Mouse (Mus musculus) embryo, embryonic 11.5 days (tissue): ENCODE data around the gene Ppp1r9b.
"Not testable (repeated sequence)": the region's sequence is repeated elsewhere in the genome, so short reads cannot be mapped to it uniquely, and the experiment has no call there.

ENCODE experiments used
- DNase-seq: peaks from one replicate; pipeline ENCODE4 v3.0.0-alpha.2; 2012; ENCODE audit warnings: low read depth, low spot score

The Ppp1r9b gene

DNA sequence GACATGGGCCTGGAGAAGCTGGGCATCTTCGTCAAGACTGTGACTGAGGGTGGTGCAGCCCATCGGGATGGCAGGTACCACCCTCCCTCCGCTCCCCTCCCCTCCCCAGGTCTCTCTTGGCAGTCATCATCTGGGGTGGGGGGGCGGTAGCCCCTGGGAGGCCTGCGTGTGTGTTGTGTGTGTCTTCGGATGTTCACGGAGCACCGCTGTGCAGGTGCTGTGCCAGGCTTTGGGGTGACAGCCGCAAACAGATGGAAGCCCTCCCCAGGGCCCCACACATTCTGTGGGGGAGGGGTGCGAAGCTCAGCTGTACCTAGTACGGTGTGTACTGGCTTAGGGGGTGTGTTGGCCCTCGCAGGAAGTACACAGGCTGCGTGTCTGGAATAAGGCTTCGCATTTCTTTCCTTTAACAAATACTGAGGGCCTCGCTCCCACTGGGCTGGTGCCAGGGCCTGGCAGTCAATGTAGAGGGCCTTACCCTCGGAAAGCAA lies 7.3 kb downstream of the Ppp1r9b start:
- DNase-seq = no peak

DNA sequence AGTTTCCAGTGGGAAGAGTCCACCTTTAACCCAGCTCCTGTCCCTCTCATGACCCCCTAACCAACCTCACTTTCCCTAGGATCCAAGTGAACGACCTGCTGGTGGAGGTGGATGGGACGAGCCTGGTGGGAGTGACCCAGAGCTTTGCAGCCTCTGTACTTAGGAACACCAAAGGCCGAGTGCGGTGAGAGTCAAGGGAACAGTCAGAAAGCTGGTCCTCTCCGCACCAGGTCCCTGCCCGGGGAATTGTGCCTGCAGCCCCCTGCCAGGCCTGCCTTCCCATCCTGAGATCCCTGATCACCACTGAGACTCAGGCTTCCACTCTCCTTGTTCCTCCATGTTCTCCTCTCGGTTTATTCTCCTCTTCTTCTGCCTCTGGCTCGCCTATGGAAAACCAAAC lies 9.3 kb downstream of the Ppp1r9b start:
- no peak for DNase-seq

- DNase-seq = no peak
Measured at GRCm38 (mm10) chr11:95000548-95000947, 9.7 kb downstream of the Ppp1r9b start.

- DNase-seq = peak; percentile 52
Measured at GRCm38 (mm10) chr11:95001058-95001457, 10.2 kb downstream of the Ppp1r9b start.

- no peak for DNase-seq
Measured at GRCm38 (mm10) chr11:95001584-95002347, 10.9 kb downstream of the Ppp1r9b start.

DNA sequence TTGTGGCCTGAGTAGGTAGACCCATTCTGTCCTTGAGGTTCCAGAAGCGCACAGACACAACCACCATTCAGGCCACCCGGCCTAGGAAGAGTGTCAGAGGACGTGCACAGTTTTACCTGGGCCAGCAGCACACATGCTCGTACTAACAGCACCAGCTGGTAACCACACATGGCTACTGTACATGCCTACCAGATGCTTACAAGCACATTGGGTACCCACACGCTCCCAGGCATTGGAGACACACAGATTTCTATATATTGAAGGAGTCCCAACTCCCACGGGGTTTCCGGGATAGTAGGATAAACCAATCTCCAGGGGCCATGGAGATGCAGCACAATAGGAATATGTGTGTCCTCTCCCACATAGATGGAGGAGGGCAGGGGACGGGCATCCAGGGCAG lies 11.9 kb downstream of the Ppp1r9b start:
- DNase-seq = no peak

DNA sequence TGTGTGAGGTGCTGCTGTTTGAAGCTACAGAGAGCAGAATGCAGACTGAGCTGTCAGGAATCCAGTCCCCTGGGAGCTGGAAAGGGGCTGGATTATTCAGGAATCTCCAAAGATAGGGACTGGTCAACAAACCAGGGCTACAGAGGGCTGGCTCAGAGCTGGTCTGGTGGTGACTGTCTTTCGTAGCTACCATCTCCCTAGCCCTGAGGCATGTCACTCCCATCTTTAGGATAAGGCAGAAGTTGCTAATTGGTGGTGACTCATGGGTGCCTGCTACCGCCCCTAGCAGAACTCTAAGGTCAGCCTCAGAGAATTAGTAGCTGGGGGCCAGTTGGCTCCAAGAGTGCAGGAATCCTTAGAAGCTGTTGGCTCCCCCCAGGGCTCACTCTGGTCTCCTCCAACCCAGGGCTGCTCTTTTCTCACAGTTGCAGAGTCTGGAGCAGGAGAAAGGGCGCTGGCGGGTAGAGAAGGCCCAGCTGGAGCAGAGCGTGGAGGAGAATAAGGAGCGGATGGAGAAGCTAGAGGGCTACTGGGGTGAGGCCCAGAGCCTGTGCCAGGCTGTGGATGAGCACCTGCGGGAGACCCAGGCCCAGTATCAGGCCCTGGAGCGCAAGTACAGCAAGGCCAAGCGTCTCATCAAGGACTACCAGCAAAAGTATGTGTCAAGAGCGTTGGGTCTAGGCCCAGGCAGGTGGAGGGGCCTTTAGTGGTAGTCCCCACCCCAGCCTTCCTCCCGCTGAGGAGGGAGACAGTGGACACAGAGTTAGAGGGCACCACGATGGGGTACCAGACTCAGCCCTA lies 13.5 kb downstream of the Ppp1r9b start:
- no peak for DNase-seq

DNA sequence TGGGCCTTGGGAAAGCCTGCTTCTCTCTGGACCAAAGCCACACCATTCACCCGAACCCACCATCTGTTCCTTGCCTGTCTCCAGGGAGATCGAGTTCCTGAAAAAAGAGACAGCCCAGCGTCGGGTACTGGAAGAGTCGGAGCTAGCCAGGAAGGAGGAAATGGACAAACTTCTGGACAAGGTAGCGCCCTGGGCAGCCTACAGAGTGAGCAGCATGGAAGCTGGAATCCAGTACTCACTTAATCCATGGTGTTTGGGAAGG lies 14.0 kb downstream of the Ppp1r9b start:
- DNase-seq = no peak

- no peak for DNase-seq
Measured at GRCm38 (mm10) chr11:95006038-95006437, 15.2 kb downstream of the Ppp1r9b start.

GRCm38 (mm10) chr11:95006525-95007219 lies 15.8 kb downstream of the Ppp1r9b start:
- DNase-seq = peak; percentile 67

DNA sequence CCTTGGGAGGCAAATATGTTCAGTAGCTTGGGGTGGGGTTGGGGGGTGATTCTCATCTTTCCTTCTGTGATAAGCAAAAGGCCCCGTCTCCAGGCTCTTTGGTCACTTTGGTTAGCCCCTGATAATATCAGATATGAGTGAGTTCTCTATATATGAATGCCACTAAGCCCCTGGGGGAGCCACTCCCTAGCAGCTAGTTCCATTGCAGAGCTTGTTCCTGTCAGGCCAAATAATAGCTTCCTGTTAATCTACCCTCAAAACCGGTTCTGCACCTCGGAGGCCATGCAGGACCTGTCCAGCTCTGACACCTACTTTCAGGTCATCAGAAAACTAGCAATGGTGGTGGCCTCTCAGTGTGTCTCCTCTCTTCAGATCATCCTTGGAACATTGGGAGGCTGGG lies 16.6 kb downstream of the Ppp1r9b start:
- no peak for DNase-seq

DNA sequence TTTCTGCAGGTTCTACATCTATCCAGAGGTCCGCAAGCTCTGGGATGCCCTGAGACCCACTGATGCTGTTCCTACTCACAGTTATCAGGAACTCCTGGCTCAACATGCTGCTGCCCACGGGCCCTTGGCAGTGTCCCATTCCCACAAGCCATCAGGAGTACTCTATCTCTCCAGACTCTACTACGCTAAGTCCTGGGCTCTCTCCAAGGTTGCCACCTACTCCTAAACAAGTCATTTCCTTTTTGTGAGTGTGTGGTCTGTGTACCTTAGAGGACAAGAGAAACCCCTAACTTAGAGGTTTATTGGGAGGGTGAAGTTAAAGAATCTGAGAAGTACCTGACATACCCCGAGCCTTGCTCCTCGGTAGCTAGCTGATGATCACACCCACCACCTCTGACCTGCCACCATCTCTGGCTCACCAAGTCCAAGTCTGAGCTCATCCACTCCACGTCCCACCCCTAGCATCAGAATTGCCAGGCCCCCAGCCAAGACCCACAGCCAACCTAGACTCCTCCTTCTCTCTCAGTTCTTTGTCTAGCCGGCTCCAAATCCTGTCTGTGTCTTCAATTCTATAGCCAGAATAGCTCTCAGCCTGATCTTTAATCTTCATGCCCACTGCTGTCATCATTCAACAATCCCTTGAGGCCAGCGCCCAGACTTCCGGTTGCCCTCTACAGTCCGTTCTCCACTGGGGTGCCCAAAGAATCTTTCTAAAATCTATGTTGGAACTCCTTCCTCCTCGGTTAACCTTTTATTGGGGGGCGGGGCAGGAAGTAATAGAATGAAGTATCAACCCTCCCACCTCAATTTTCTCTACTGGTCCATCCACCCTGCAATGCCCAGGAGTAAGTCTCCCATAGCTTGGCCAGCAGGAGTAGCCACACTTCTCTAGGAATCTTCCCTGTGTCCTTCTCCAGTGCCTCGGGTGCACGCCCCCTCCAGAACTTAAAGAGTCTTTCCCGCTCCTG lies 18.1 kb downstream of the Ppp1r9b start:
- no peak for DNase-seq

DNA sequence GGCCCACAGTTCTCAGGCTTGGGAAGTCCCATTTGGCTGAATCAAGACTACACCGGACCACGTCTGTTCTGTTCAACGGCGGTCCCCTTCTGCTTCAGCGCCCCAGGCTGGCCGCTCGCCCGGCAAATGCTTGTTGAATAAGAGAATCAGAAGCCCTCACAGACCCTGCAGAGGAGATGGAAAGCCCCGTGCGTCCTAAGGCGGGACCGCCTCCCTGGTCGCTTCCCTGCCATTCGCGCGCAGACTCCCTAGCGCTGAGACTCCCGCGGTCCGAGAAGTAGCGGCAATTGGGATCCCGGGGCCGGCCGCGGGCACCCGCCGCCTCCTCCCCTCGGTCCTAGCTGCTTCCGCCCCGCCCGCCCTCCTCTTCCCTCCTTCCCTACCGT lies 18.8 kb downstream of the Ppp1r9b start, which contains the start of gene Samd14:
TSS of gene Samd14 (plus strand) at position 251 of the 386 bp plus-strand sequence.
- peak; percentile 69 for DNase-seq

DNA sequence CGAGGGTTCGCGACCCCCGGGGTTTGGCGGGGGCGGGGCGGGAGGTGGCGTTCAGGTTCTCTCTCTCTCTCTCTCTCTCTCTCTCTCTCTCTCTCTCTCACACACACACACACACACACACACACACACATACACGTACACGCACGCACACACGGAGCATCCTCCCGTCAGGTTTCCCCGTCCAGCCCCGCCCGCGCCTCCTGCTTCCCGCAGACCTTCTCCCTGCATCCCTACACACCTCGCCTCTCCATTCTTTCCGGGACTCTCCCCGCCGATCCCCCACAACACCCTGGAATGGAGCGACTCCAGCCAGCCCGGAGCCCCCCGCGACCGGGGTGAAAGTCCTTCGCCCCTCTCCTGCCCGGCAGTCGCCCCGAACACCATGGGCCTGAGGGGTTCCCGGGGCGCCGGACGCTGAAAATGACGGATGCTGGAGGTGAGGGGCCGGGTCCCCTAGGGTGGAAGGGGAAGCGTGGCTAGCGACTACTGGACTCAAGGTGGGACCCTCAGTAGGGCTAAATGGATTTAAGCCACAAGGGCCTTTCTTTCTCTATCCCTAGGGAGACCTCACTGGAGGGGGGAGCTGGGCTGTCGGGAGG lies 19.4 kb downstream of the Ppp1r9b start:
- no peak for DNase-seq

DNA sequence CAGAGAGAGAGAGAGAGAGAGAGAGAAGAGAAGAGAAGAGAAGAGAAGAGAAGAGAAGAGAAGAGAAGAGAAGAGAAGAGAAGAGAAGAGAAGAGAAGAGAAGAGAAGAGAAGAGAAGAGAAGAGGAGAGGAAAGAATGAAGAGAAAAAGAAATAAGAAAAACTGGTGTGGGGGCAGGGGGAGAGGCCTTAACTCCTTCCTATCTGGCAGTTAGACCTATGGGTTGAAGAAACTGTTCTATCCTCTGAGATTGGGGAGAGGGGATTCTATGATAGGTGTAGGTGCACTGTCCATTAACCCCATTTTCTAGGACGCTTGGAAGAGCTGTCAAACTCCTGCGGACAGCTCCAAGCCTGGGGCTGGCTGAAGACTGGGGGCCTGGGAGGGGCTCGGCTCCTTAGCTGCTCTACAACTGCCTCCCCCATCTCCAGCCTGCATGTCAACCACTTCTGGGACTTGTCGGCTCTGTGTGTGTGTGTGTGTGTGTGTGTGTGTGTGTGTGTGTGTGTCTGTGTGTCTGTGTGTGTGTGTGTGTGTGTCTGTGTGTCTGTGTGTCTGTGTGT lies 20.1 kb downstream of the Ppp1r9b start:
- DNase-seq = not testable (repeated sequence)

DNA sequence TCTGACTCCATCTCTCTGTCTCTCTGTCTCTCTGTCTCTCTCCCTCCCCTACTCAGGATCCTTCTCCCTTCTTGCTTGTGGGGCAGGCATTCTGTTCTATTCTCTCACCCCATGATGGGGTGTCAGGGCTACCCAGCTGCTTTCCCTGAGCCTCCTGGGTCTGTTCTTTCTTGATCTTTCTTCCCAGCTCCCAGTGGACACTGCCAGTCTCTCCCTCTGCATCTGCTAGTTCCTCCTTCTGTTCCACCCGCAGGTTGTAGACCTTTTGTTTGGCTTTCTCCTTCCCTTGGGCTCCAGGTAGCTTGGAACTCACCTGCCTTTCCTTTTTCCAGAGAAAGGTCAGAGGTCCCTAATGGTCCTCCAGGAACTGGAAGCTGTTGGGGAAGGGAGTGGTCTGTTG lies 20.6 kb downstream of the Ppp1r9b start:
- DNase-seq = no peak

GRCm38 (mm10) chr11:95012075-95012474 lies 21.2 kb downstream of the Ppp1r9b start:
- DNase-seq = no peak

DNA sequence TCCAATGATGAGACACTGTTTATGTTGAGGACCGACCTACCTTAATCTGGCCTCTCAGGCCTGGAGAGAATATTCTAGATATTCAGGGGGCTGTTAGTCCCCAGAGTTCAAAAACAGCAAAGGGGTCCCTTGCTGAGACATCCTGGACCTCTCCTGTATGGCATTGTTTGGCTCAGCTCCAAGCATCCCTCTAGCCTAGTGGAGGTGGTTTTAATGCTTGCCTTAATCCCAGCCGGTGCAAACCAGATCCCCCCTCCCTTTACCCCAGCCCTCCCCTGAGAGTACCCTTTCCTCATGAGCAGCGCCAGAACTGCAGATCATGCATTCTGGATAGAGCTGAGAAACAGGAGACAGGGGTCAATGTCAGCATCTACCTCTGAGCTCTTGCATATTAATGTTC lies 21.7 kb downstream of the Ppp1r9b start:
- no peak for DNase-seq

DNA sequence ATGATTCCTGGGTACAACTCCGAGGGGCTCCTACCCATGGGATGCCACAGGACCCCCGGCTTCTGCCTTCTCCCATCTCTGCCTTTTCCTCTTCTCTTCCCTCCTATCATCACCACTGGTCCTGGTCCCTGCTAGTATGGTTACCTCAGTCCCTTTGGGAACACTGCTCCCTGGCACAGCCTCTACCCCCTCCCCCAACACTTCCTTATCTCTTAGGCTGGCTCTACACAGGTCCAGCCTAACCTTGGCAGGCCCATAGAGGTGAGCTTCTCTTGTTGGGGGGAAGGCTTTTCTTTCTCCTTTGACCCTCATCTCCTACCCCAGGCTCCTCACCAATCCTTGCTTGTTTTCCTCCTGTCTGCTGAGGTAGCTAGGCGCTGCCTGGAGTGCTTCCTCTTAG lies 24.6 kb downstream of the Ppp1r9b start:
- no peak for DNase-seq

GRCm38 (mm10) chr11:95022237-95022992 lies 31.6 kb downstream of the Ppp1r9b start:
- DNase-seq = no peak
